Mouse (Mus musculus) midbrain, embryonic 12.5 days (tissue): ENCODE results near the gene Shank2. TPM values are rescaled to one million over a fixed set of nuclear protein-coding genes. Genes with fewer than 3 reads are reported as not detected.
A peak's percentile ranks its signal among the peaks of the same experiment; 100 is the strongest.

Experiments
- ATAC-seq: fragments of 200-750 bp; cut with Nextera tagmentation; 2 replicates; pipeline ENCODE4 v1.8.0; 2017; ENCODE audit warnings: low read depth, moderate TSS enrichment, moderate library complexity; ENCODE audit not compliant: low FRiP score
- H3K27ac ChIP-seq: fragments of 300-500 bp; sonication (generic); replicated peaks from 2 replicates; pipeline ENCODE4 v1.5.1; 2016; ENCODE audit warnings: mild to moderate bottlenecking
- H3K27me3 ChIP-seq: fragments of 300-500 bp; sonication (generic); 2 replicates; pipeline ENCODE4 v1.6.1; 2016; ENCODE audit warnings: mild to moderate bottlenecking
- H3K36me3 ChIP-seq: fragments of 300-500 bp; sonication (generic); 2 replicates; pipeline ENCODE4 v1.6.1; 2016
- H3K4me1 ChIP-seq: fragments of 300-500 bp; sonication (generic); 2 replicates; pipeline ENCODE4 v1.6.1; 2016
- H3K4me2 ChIP-seq: fragments of 300-500 bp; sonication (generic); replicated peaks from 2 replicates; pipeline ENCODE4 v1.6.1; 2016; ENCODE audit warnings: mild to moderate bottlenecking, moderate library complexity
- H3K4me3 ChIP-seq: fragments of 300-500 bp; sonication (generic); 2 replicates; pipeline ENCODE4 v1.5.1; 2016; ENCODE audit warnings: mild to moderate bottlenecking
- H3K9ac ChIP-seq: fragments of 300-500 bp; sonication (generic); replicated peaks from 2 replicates; pipeline ENCODE4 v1.6.1; 2016; ENCODE audit warnings: mild to moderate bottlenecking, moderate library complexity
- H3K9me3 ChIP-seq: fragments of 300-500 bp; sonication (generic); 2 replicates; pipeline ENCODE4 v1.6.1; 2016; ENCODE audit warnings: mild to moderate bottlenecking
- WGBS: fragments of 180-500 bp; shearing (Covaris S2); methylation state at CpG from one replicate; pipeline ENCODE4 v1.1.7; 2016; 5-methylcytosine and 5-hydroxymethylcytosine counted together
- polyA plus RNA-seq: library from polyadenylated mRNA; unstranded; fragments of >200 nt; fragmentation: Nextera tagmentation; extraction: Ambion mirVana; gene quantifications from 2 replicates; pipeline ENCODE4 v1.2.1, GENCODE M21; 2016

The Shank2 gene
- polyA plus RNA-seq, 1 experiment from 2014 or later: 2.8 TPM

DNA sequence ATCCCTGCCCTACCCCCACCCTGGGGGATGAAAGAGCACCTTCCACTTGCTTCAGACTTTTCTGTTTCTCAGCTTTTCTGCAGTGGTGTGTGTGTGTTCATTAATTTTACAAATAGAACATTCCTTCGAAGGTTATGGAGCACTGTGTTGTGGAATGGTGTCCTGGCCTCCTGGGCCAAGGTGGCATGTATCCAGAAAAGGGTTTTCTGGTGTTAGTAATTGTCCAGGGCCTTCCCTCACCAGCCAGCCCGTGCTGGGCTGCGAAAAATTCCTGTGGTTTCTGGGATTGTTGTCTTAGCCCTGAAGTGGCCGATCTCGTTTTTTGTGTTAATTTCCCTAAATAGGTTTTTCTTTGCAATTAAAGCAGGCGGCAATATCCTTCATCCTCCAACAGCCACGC is 289.8 kb downstream of the Shank2 start:
- no peak for ATAC-seq
- Histone ChIP-seq H3K36me3 (no peaks in the 10 kb centered on the region), H3K27me3 (no peaks in the 10 kb centered on the region), H3K4me3 (no peak overlapping the region), H3K9ac (no peak overlapping the region), H3K4me1 (peaks cover 21% of the 10 kb centered on the region), H3K27ac (no peak overlapping the region), H3K9me3 (no peaks in the 10 kb centered on the region), H3K4me2 (no peak overlapping the region)
- WGBS: 78% methylated on average over 7 of the region's 7 CpGs

GRCm38 (mm10) chr7:144293611-144294010 is 291.9 kb downstream of the Shank2 start:
- Histone ChIP-seq H3K27me3 (no peaks in the 10 kb centered on the region), H3K9me3 (no peaks in the 10 kb centered on the region), H3K9ac (no peak overlapping the region), H3K4me2 (no peak overlapping the region), H3K4me3 (no peak overlapping the region), H3K4me1 (peaks cover 12% of the 10 kb centered on the region), H3K36me3 (no peaks in the 10 kb centered on the region), H3K27ac (no peak overlapping the region)
- no peak for ATAC-seq
- WGBS: 91% methylated on average over 3 of the region's 3 CpGs

DNA sequence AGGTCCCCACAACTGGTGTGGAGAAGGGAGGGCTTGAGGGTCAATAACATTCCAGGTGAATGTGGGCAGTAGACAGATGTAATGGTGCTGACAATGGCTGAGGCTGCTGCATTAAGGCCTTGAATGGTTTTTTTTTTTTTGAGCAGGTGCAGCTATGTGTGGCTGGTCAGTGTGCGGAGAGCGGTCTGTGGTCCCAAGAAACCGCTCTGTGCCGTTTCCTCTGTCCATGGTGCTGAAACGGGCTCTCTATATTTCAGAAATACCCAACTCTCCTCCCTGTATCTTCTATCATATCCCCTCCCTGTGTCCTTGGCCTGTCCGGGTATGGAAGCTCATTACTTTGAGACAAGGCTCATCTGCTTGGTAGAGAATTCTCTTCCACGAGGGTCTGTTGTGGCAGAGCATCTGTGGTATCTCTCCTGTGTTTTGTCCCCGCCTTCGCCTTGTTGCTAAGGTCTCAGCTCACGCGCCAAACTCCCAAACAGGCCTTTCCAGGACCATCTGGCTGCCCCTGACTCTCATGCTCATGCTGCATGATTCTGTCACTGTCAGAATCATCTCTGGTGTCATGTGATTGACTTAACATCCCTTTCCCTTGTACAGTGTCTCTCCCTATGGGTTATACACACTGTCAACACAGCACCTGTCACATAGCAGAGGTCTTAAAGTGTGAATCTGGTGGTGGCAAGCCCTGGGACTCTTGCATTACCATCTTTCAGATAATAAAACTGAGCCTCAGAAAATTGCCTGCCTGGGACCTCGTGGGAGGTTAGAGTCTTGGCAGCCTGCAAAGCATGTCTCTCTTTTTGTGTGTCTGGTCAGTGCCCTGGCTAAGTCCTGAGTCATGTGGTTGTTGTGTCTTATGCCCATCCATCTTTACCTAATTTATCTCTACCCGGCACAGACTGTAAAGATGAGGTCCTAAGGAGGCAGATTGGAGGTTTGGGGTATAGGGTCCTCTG is 292.8 kb downstream of the Shank2 start:
- no peak overlapping the region for H3K4me2 ChIP-seq
- H3K27ac ChIP-seq: no peak overlapping the region
- ATAC-seq: no peak
- WGBS: 48% methylated on average over 13 of the region's 13 CpGs
- H3K4me3 ChIP-seq: no peak overlapping the region
- peaks cover 9% of the 10 kb centered on the region for H3K4me1 ChIP-seq
- H3K27me3 ChIP-seq: no peaks in the 10 kb centered on the region
- no peaks in the 10 kb centered on the region for H3K36me3 ChIP-seq
- H3K9me3 ChIP-seq: no peaks in the 10 kb centered on the region
- no peak overlapping the region for H3K9ac ChIP-seq

- ATAC-seq: no peak
- Histone ChIP-seq H3K27me3 (no peaks in the 10 kb centered on the region), H3K4me1 (no peaks in the 10 kb centered on the region), H3K27ac (no peak overlapping the region), H3K4me3 (no peak overlapping the region), H3K36me3 (no peaks in the 10 kb centered on the region), H3K4me2 (no peak overlapping the region), H3K9ac (no peak overlapping the region), H3K9me3 (no peaks in the 10 kb centered on the region)
- WGBS: 86% methylated on average over 2 of the region's 2 CpGs
These were observed 297.6 kb downstream of the Shank2 start for GRCm38 (mm10) chr7:144299351-144299750.

GRCm38 (mm10) chr7:144301646-144302045 is 299.9 kb downstream of the Shank2 start:
- H3K4me1 ChIP-seq: no peaks in the 10 kb centered on the region
- no peak overlapping the region for H3K27ac ChIP-seq
- no peaks in the 10 kb centered on the region for H3K9me3 ChIP-seq
- H3K4me3 ChIP-seq: no peak overlapping the region
- no peak for ATAC-seq
- H3K36me3 ChIP-seq: no peaks in the 10 kb centered on the region
- WGBS: 88% methylated on average over 4 of the region's 4 CpGs
- no peaks in the 10 kb centered on the region for H3K27me3 ChIP-seq
- H3K4me2 ChIP-seq: no peak overlapping the region
- no peak overlapping the region for H3K9ac ChIP-seq

- Histone ChIP-seq H3K9ac (no peak overlapping the region), H3K27me3 (no peaks in the 10 kb centered on the region), H3K36me3 (no peaks in the 10 kb centered on the region), H3K4me3 (no peak overlapping the region), H3K9me3 (no peaks in the 10 kb centered on the region), H3K4me2 (no peak overlapping the region), H3K27ac (peak overlapping the region; percentile 30; the same call in 1 of the 2 replicates), H3K4me1 (0 out of 2 replicates have a peak, but pooled peaks cover under 1% of the 10 kb centered on the region)
- whole genome bisulfite sequencing: 74% methylated on average over 5 of the region's 5 CpGs
- ATAC-seq: no peak
These were observed 300.8 kb downstream of the Shank2 start for GRCm38 (mm10) chr7:144302498-144302897.

GRCm38 (mm10) chr7:144307853-144308409 is 306.2 kb downstream of the Shank2 start:
- WGBS: 66% methylated on average over 10 of the region's 10 CpGs
- H3K9ac ChIP-seq: no peak overlapping the region
- no peak overlapping the region for H3K4me2 ChIP-seq
- H3K27ac ChIP-seq: peak overlapping the region; percentile 60
- no peaks in the 10 kb centered on the region for H3K36me3 ChIP-seq
- H3K4me1 ChIP-seq: peaks cover 7% of the 10 kb centered on the region; the same call in 1 of the 2 replicates
- H3K4me3 ChIP-seq: no peak overlapping the region
- no peak for ATAC-seq
- H3K27me3 ChIP-seq: no peaks in the 10 kb centered on the region
- no peaks in the 10 kb centered on the region for H3K9me3 ChIP-seq

DNA sequence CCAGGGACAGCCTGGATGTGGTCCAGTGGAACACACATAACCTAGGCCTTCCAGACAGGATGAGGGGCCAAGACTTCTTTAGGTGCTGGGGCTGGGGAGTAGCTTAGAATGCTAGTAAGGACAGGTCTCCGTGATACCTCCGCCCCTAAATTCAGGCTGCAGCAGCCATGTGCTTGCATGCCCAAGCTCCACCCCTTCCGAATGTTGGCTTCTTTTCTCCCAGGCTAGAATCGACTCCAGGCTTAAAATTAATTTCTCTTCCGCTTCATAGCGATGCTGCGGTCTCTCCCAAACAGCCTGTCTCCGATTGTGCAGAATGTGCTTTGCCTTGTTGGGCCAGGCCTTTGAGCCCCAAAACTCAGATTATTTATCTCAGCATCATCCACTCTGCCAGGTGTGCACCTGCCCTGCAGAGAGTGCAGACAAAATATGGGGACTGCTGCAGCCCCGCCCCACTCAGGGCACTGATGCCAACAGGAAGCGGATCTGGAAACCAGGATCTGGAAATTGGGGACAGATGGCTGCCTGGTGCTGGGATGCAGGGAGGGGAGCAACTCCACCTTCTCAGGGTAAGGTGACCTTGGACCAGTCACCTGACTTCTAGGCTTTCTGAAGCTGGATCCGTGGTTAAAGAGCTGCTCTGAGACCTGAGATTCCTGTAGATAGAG is 312.8 kb downstream of the Shank2 start:
- Histone ChIP-seq H3K4me3 (no peak overlapping the region), H3K4me2 (no peak overlapping the region), H3K4me1 (peaks cover 12% of the 10 kb centered on the region), H3K9me3 (no peaks in the 10 kb centered on the region), H3K9ac (no peak overlapping the region), H3K36me3 (no peaks in the 10 kb centered on the region), H3K27me3 (no peaks in the 10 kb centered on the region), H3K27ac (no peak overlapping the region)
- no peak for ATAC-seq
- WGBS: 96% methylated on average over 11 of the region's 11 CpGs

DNA sequence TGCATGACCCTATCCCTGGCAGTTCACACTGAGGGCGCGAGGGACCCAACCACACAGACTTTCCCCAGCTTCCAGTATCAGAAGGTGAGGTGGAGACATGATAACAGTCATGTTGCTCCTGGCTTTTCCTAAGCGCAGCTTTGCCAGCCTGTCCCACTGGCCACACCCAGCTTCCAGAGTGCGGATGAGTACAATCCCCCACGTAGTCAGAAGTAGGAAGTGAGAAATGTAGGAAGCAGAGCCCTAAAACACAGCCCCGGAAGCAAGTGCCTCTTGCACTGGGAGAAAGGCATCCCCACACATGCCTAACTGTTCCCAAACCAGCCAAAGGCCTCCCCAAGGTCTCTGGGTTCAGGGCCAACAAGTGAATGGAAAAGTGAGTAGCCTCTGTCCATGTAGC is 314.5 kb downstream of the Shank2 start:
- Histone ChIP-seq H3K4me2 (no peak overlapping the region), H3K4me1 (peaks cover 12% of the 10 kb centered on the region), H3K27ac (no peak overlapping the region), H3K9me3 (no peaks in the 10 kb centered on the region), H3K36me3 (no peaks in the 10 kb centered on the region), H3K27me3 (no peaks in the 10 kb centered on the region), H3K4me3 (no peak overlapping the region), H3K9ac (no peak overlapping the region)
- 91% methylated on average over 6 of the region's 6 CpGs for WGBS
- ATAC-seq: no peak

GRCm38 (mm10) chr7:144316797-144317196 is 315.1 kb downstream of the Shank2 start:
- no peak overlapping the region for H3K27ac ChIP-seq
- no peak overlapping the region for H3K4me3 ChIP-seq
- H3K9ac ChIP-seq: no peak overlapping the region
- H3K4me2 ChIP-seq: no peak overlapping the region
- ATAC-seq: peak; percentile 58; the same call in 1 of the 2 replicates
- no peaks in the 10 kb centered on the region for H3K27me3 ChIP-seq
- H3K36me3 ChIP-seq: no peaks in the 10 kb centered on the region
- H3K4me1 ChIP-seq: peaks cover 12% of the 10 kb centered on the region
- H3K9me3 ChIP-seq: no peaks in the 10 kb centered on the region
- WGBS: 28% methylated on average over 10 of the region's 10 CpGs

DNA sequence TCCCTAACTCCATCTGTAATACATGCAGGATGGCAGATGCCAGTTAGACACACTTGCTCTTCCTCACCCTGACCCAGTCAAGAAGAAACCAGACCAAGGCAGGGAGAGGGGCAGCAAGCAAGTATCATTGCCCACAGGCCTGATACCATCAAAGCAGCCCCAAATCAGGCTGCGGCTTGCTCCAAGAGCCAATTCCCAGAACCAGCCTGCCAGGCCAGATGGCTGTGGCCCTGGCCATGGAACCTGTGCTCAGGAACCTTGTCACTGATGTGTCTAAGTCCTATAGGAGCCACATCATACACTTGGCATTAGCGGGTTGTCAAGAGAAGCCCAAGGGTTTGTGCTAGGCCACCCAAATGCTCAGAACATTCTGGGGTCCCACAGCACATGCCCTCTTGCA is 322.3 kb downstream of the Shank2 start:
- Histone ChIP-seq H3K4me3 (no peak overlapping the region), H3K36me3 (no peaks in the 10 kb centered on the region), H3K4me2 (no peak overlapping the region), H3K9me3 (no peaks in the 10 kb centered on the region), H3K9ac (no peak overlapping the region), H3K4me1 (no peaks in the 10 kb centered on the region), H3K27me3 (no peaks in the 10 kb centered on the region), H3K27ac (no peak overlapping the region)
- WGBS: 97% methylated on average over 2 of the region's 2 CpGs
- no peak for ATAC-seq

- H3K9ac ChIP-seq: no peak overlapping the region
- WGBS: 93% methylated on average over 6 of the region's 6 CpGs
- H3K9me3 ChIP-seq: no peaks in the 10 kb centered on the region
- no peaks in the 10 kb centered on the region for H3K27me3 ChIP-seq
- ATAC-seq: no peak
- no peak overlapping the region for H3K4me2 ChIP-seq
- no peak overlapping the region for H3K4me3 ChIP-seq
- H3K4me1 ChIP-seq: no peaks in the 10 kb centered on the region
- no peaks in the 10 kb centered on the region for H3K36me3 ChIP-seq
- H3K27ac ChIP-seq: no peak overlapping the region
These were observed 323.1 kb downstream of the Shank2 start for GRCm38 (mm10) chr7:144324861-144325260.
